Mouse (Mus musculus) yolk sac, embryonic 10.5 days (tissue): Measurements from ENCODE around the gene Olfr1251.
"Not testable (repeated sequence)": the region's sequence is repeated elsewhere in the genome, so short reads cannot be mapped to it uniquely, and the experiment has no call there.

ENCODE experiments used
- DNase-seq: peaks from one replicate; pipeline ENCODE4 v3.0.0-alpha.2; 2017; ENCODE audit warnings: low spot score

Gene Olfr1251

DNA sequence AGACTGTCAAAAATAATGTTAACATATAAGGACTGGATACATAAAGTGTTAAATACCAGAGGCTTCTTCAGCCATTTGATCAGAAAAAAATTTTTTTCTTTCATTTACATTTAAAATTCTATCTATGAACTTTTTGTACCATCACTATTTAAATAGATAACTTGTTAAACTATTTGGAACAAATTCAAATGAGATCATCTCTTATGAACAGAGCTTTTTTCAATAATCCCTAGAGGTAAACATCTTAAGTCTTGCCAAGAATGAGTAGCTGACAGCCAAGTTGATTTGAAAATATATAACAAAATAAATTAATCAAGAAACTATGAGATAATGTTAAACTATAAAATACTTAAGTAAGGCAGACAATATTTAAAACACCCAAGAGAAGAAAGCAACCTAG, at the start of gene Olfr1251:
TSS of gene Olfr1251 (minus strand) at position 101 of the 400 bp plus-strand sequence.
- no peak for DNase-seq

- no peak for DNase-seq
These were observed 20.2 kb upstream of the Olfr1251 start for GRCm38 (mm10) chr2:89691980-89692379.

DNA sequence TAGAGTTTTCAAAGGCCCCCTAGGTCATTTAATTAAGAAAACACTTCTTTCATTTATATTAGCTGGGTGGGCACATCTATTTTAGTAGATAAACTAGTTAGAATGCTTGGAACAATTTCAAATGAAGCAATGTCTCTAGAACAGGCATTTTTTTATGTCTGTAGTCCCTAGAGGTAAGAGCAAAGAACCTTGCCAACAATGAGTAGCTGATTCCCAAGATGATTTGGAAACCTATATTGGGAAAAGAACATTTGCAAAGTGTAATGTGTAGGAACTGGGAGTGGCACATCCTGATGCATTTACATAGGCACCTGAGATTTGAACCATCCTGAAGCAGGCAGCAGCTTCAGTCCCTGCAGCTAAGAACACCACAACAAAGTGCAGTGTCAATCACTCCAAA, 10.4 kb downstream of the Olfr1251 start, which contains the start of gene Olfr1250:
TSS of gene Olfr1250 (minus strand) at position 101 of the 400 bp plus-strand sequence.
- DNase-seq, result no peak

GRCm38 (mm10) chr2:89634883-89635282, 36.9 kb downstream of the Olfr1251 start, which contains the start of gene Olfr1249:
Gene Olfr1249 (minus strand): TSS chr2:89634983.
- DNase-seq, result no peak

- DNase-seq, result not testable (repeated sequence)
These were observed 53.6 kb downstream of the Olfr1251 start, which contains the start of gene Olfr1248 for GRCm38 (mm10) chr2:89618145-89618544. Gene Olfr1248 (minus strand): TSS chr2:89618245.
